Comparison of ENCODE assay signal across 8 mouse cellular contexts in the genomic region with DNA sequence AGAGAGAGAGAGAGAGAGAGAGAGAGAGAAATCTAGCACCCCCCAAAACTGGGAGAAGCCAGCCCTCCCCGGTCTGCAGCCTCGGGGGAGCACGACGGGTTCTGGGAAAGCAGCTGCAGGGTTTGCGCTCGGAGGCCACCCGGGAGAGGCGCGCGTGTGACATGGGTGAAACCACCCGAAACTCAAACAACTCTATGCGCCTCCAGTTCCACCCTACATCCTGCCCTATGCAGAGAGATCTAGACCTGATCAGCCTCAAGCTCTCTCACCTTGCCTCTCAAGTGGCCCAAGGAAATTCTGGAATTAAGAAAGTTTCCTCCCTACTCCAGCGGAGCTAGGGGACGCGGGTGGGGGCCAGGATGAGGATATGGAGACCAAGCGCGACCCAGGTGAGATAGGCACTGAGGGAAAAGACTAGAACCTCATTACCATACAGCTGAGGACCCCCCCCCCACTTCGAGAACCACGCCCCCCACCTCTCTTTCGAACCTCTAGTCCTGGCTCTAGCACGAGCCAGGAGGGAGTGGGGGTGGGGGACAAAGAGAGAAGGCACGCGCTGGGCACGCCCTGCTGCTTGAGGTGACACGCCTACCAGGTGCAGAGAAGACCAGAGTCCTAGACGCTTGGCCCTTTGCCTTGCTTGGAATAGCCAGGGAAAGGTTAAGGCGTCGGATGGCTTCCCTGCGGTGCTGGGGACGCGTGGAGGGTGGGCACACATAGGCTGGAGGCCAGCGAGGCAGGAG. TPM values are rescaled to one million over a fixed set of nuclear protein-coding genes. Genes with fewer than 3 reads are reported as not detected.
A peak's percentile ranks its signal among the peaks of the same experiment; 100 is the strongest.
DNase-seq lines count a peak whose midpoint lies in the region; ATAC-seq and TF ChIP-seq lines count a peak whose summit lies in the region.

No protein-coding gene starts in this region.

- H3K9me3 ChIP-seq in heart, embryonic 16.5 days (replicated peaks; ENCODE audit: control insufficient read depth, low read length): no peaks in the 10 kb centered on the region
- H3K9me3 ChIP-seq in midbrain, embryonic 16.5 days (replicated peaks; ENCODE audit: control insufficient read depth, low read length, poor library complexity, severe bottlenecking): no peaks in the 10 kb centered on the region

- peaks cover 40% of the 10 kb centered on the region for H3K27me3 ChIP-seq in spleen, adult 2 months (ENCODE audit: control insufficient read depth, insufficient read depth, low read length)
- H3K27me3 ChIP-seq in heart, embryonic 16.5 days (ENCODE audit: control insufficient read depth, insufficient read depth, low read length): peaks cover 78% of the 10 kb centered on the region
- H3K27me3 ChIP-seq in midbrain, embryonic 16.5 days (ENCODE audit: control insufficient read depth, insufficient read depth, low read depth, low read length): peaks cover 53% of the 10 kb centered on the region

- intact Hi-C loops in gastrocnemius, postnatal 14 days (cut with DNase I; ENCODE audit: low total_unique reads): no loop called here

- no peak for DNase-seq in spleen, adult 2 months (ENCODE audit: low read depth in 1 of 2, low spot score in 2 of 2)
- DNase-seq in spleen, postnatal 36 days (ENCODE audit: low spot score in 2 of 2): no peak
- DNase-seq in kidney, postnatal 4 days: peak; percentile 45 to 70
- no peak for DNase-seq in right cerebral cortex, adult 18-20 months
- DNase-seq in urinary bladder, postnatal 36 days (ENCODE audit: low spot score in 2 of 2): no peak
- DNase-seq in gastrocnemius, postnatal 14 days: no peak

- 2% methylated on average over 32 of the region's 32 CpGs for WGBS in spleen, adult 2 months
- WGBS in heart, embryonic 16.5 days: under 1% methylated on average over 32 of the region's 32 CpGs
- 1% methylated on average over 30 of the region's 32 CpGs for WGBS in midbrain, embryonic 16.5 days

- peak overlapping the region; percentile 49; the same call in 1 of the 2 replicates for H3K4me3 ChIP-seq in spleen, adult 2 months (ENCODE audit: extremely low read depth, insufficient read depth, insufficient read length)
- H3K4me3 ChIP-seq in heart, embryonic 16.5 days (ENCODE audit: low read length): peak overlapping the region; percentile 65
- peak overlapping the region; percentile 52 for H3K4me3 ChIP-seq in midbrain, embryonic 16.5 days (ENCODE audit: low read depth, low read length)

- peaks cover 27% of the 10 kb centered on the region for H3K4me1 ChIP-seq in spleen, adult 2 months (ENCODE audit: control insufficient read depth, insufficient read depth, insufficient read length)
- peaks cover 34% of the 10 kb centered on the region for H3K4me1 ChIP-seq in heart, embryonic 16.5 days (ENCODE audit: control insufficient read depth, insufficient read depth, low read length)
- H3K4me1 ChIP-seq in midbrain, embryonic 16.5 days (ENCODE audit: control insufficient read depth, insufficient read depth, low read length): peaks cover 38% of the 10 kb centered on the region

- peak overlapping the region; percentile 85 for H3K4me2 ChIP-seq in heart, embryonic 16.5 days (ENCODE audit: low read depth, low read length)
- peak overlapping the region; percentile 89 for H3K4me2 ChIP-seq in midbrain, embryonic 16.5 days (ENCODE audit: low read length)

- H3K27ac ChIP-seq in spleen, adult 2 months (ENCODE audit: insufficient read depth, low read length): no peak overlapping the region
- peak overlapping the region; percentile 41 for H3K27ac ChIP-seq in heart, embryonic 16.5 days (ENCODE audit: low read length)
- H3K27ac ChIP-seq in midbrain, embryonic 16.5 days (ENCODE audit: low read length): no peak overlapping the region

- H3K9ac ChIP-seq in heart, embryonic 16.5 days (ENCODE audit: low read length): peak overlapping the region; percentile 56
- H3K9ac ChIP-seq in midbrain, embryonic 16.5 days (ENCODE audit: low read depth, low read length): peak overlapping the region; percentile 60; the same call in 1 of the 2 replicates

- H3K36me3 ChIP-seq in spleen, adult 2 months (ENCODE audit: control insufficient read depth, insufficient read depth, low read length): no peaks in the 10 kb centered on the region
- no peaks in the 10 kb centered on the region for H3K36me3 ChIP-seq in heart, embryonic 16.5 days (ENCODE audit: control insufficient read depth, insufficient read depth)
- H3K36me3 ChIP-seq in midbrain, embryonic 16.5 days (ENCODE audit: control insufficient read depth, insufficient read depth, low read length): no peaks in the 10 kb centered on the region

- TF ChIP-seq POLR2A in spleen, adult 2 months (IDR thresholded peaks at IDR 0.05; ENCODE audit: low read depth, low read length): no peak

- no peak for TF ChIP-seq CTCF in spleen, adult 2 months (IDR thresholded peaks at IDR 0.05; ENCODE audit: extremely low read depth, insufficient read depth, insufficient read length, insufficient replicate concordance)

- ATAC-seq in heart, embryonic 16.5 days (replicated peaks; ENCODE audit: extremely low read depth, insufficient read depth, low FRiP score): peak; percentile 34; the same call in 1 of the 2 replicates
- ATAC-seq in midbrain, embryonic 16.5 days: no peak

RNA-seq across cellular contexts. Expression of gene Dll4, which starts 0.8 kb away (rescaled TPM):
- polyA plus RNA-seq in spleen, adult 2 months (2012; rRNA removed): 5.6 and 6.2 TPM in 2 replicates
- 14.1 TPM in 2 replicates for polyA plus RNA-seq in heart, embryonic 16.5 days (2015; fragmentation: Nextera tagmentation; extraction: Ambion mirVana)
- 4.4 and 5.0 TPM in 2 replicates for polyA plus RNA-seq in midbrain, embryonic 16.5 days (2015; fragmentation: Nextera tagmentation; extraction: Ambion mirVana)
- 10 to 100 TPM; 10.4 to 12.9 TPM for total RNA-seq in gastrocnemius, postnatal 14 days (2021)

RNA-seq across cellular contexts. Expression of gene Chac1, which starts 26.3 kb away (rescaled TPM):
- polyA plus RNA-seq in spleen, adult 2 months (2012; rRNA removed): 1.9 and 2.9 TPM in 2 replicates
- 0.42 and 0.50 TPM in 2 replicates for polyA plus RNA-seq in heart, embryonic 16.5 days (2015; fragmentation: Nextera tagmentation; extraction: Ambion mirVana)
- polyA plus RNA-seq in midbrain, embryonic 16.5 days (2015; fragmentation: Nextera tagmentation; extraction: Ambion mirVana): 9.5 and 10.5 TPM in 2 replicates
- 10 to 100 TPM; 10.5 to 47.4 TPM for total RNA-seq in gastrocnemius, postnatal 14 days (2021)

RNA-seq across cellular contexts. Expression of gene Vps18, which starts 36.2 kb away (rescaled TPM):
- 19.3 and 24.1 TPM in 2 replicates for polyA plus RNA-seq in spleen, adult 2 months (2012; rRNA removed)
- polyA plus RNA-seq in heart, embryonic 16.5 days (2015; fragmentation: Nextera tagmentation; extraction: Ambion mirVana): 13.3 and 13.6 TPM in 2 replicates
- 30.2 and 31.7 TPM in 2 replicates for polyA plus RNA-seq in midbrain, embryonic 16.5 days (2015; fragmentation: Nextera tagmentation; extraction: Ambion mirVana)
- total RNA-seq in gastrocnemius, postnatal 14 days (2021): 1 to 10 TPM; 8.3 to 8.9 TPM

RNA-seq across cellular contexts. Expression of gene Rhov, which starts 53.7 kb away (rescaled TPM):
- polyA plus RNA-seq in spleen, adult 2 months (2012; rRNA removed): 0.15 and 0.38 TPM in 2 replicates
- polyA plus RNA-seq in heart, embryonic 16.5 days (2015; fragmentation: Nextera tagmentation; extraction: Ambion mirVana): 1.0 and 1.3 TPM in 2 replicates
- polyA plus RNA-seq in midbrain, embryonic 16.5 days (2015; fragmentation: Nextera tagmentation; extraction: Ambion mirVana): 47.5 and 53.8 TPM in 2 replicates
- total RNA-seq in gastrocnemius, postnatal 14 days (2021): not detected

Comparison
In these comparisons a context has a peak if more than half of its experiments do, and no peak if none do; other contexts are left out.
1. DNase-seq: peak in kidney, postnatal 4 days (2 of 2); none in spleen, adult 2 months (0 of 2), spleen, postnatal 36 days (0 of 2), right cerebral cortex, adult 18-20 months (single experiment), urinary bladder, postnatal 36 days (0 of 2) and gastrocnemius, postnatal 14 days (single experiment).
2. Peak in every context shown above with its lines, with median percentiles within 50 percentile points of each other: H3K4me3 ChIP-seq.